Mouse (Mus musculus): Measurements from ENCODE around the gene Gm37596. TPM values are rescaled to one million over a fixed set of nuclear protein-coding genes. Genes with fewer than 3 reads are reported as not detected.

Gene Gm37596
- polyA plus RNA-seq (2014; fragmentation: Illumina TruSeq; extraction: RNeasy Lipid Tissue Mini Kit (QIAGEN cat#74804); ENCODE audit: insufficient read depth, low read depth, low replicate concordance) = not detected

GRCm38 (mm10) chr3:93692970-93693369 is at the start of gene Gm37596:
Gm37596 (minus strand) TSS chr3:93693070.

GRCm38 (mm10) chr3:93676210-93676609 is 16.7 kb downstream of the Gm37596 start, which contains the start of gene Tdpoz1:
Tdpoz1 (minus strand) TSS chr3:93676310.

GRCm38 (mm10) chr3:93652586-93652985 is 40.3 kb downstream of the Gm37596 start, which contains the start of gene Tdpoz2:
Tdpoz2 (minus strand) TSS chr3:93652686.

Other genes with a start within 250 kb of the Gm37596 start
- not detected for gene Tchhl1, start 224.3 kb downstream of the Gm37596 start, polyA plus RNA-seq (2014; fragmentation: Illumina TruSeq; extraction: RNeasy Lipid Tissue Mini Kit (QIAGEN cat#74804); ENCODE audit: insufficient read depth, low read depth, low replicate concordance)
- 1,443 TPM for gene S100a11, start 172.6 kb downstream of the Gm37596 start, polyA plus RNA-seq (2014; fragmentation: Illumina TruSeq; extraction: RNeasy Lipid Tissue Mini Kit (QIAGEN cat#74804); ENCODE audit: insufficient read depth, low read depth, low replicate concordance)
- 525 TPM for gene S100a10, start 138.0 kb downstream of the Gm37596 start, polyA plus RNA-seq (2014; fragmentation: Illumina TruSeq; extraction: RNeasy Lipid Tissue Mini Kit (QIAGEN cat#74804); ENCODE audit: insufficient read depth, low read depth, low replicate concordance)
- not detected for gene Tdpoz2, start 40.4 kb downstream of the Gm37596 start, polyA plus RNA-seq (2014; fragmentation: Illumina TruSeq; extraction: RNeasy Lipid Tissue Mini Kit (QIAGEN cat#74804); ENCODE audit: insufficient read depth, low read depth, low replicate concordance)
- gene Tdpoz1, start 16.8 kb downstream of the Gm37596 start, polyA plus RNA-seq (2014; fragmentation: Illumina TruSeq; extraction: RNeasy Lipid Tissue Mini Kit (QIAGEN cat#74804); ENCODE audit: insufficient read depth, low read depth, low replicate concordance) = not detected
- gene Gm5773, start 79.9 kb upstream of the Gm37596 start, polyA plus RNA-seq (2014; fragmentation: Illumina TruSeq; extraction: RNeasy Lipid Tissue Mini Kit (QIAGEN cat#74804); ENCODE audit: insufficient read depth, low read depth, low replicate concordance) = not detected
- not detected for gene Tdpoz4, start 103.3 kb upstream of the Gm37596 start, polyA plus RNA-seq (2014; fragmentation: Illumina TruSeq; extraction: RNeasy Lipid Tissue Mini Kit (QIAGEN cat#74804); ENCODE audit: insufficient read depth, low read depth, low replicate concordance)
- not detected for gene Tdpoz3, start 132.9 kb upstream of the Gm37596 start, polyA plus RNA-seq (2014; fragmentation: Illumina TruSeq; extraction: RNeasy Lipid Tissue Mini Kit (QIAGEN cat#74804); ENCODE audit: insufficient read depth, low read depth, low replicate concordance)

Data from lung, adult 10 weeks (tissue).